Mouse (Mus musculus) left cerebral cortex, adult 8-10 months (tissue): ENCODE data around the gene Nfe2. TPM values are rescaled to one million over a fixed set of nuclear protein-coding genes. Genes with fewer than 3 reads are reported as not detected.
"Not testable (repeated sequence)": the region's sequence is repeated elsewhere in the genome, so short reads cannot be mapped to it uniquely, and the experiment has no call there.

ENCODE experiments used
- DNase-seq, 2 experiments: peaks; one replicate each; pipeline ENCODE4 v3.0.0; 2022; ENCODE audit warnings: low spot score in 2 of 2
- total RNA-seq, 4 experiments: library from RNA; stranded (reverse); gene quantifications; 2 replicates each; pipeline ENCODE4 v1.2.4; 2022

The Nfe2 gene
- total RNA-seq, 4 experiments from 2014 or later, result not detected

DNA sequence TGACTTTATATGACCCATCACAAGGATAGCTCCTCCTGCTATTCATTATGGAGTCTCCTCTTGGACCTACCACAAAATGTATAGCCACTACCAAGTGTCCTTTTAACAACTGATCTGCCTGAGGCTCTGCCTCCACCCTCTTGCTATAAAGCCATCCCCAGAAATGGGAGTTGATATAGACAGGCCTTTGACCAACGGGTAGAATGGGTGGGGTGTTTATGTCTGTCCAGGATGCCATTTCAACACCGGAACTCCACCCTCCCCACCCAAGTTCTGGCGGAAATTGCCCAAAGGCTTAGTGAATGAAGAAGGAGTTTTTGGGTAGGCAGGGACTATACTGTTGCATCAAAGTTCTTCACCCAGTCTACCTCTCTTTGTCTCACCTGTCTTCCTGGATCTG lies 5.5 kb downstream of the Nfe2 start:
- no peak for DNase-seq

DNA sequence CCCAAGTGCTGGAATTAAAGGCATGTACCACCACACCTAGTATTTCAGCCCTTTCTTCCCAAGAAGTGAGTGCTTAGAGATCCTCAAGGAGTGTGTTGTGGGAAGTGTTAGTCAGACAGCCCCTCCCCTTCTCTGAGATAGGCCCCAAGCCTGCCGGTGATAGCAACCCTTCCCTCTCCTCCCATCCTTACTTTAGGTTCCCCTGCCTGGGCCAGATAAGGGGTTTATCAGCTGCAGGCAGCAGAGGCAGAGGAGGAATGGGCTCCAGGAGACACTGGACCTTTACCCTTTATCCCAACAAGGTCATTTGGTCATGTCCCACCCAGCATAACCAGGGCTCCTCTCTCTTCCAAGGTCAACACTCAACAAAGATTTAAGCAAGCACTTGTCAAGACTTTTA lies 6.6 kb downstream of the Nfe2 start:
- DNase-seq, result no peak

DNA sequence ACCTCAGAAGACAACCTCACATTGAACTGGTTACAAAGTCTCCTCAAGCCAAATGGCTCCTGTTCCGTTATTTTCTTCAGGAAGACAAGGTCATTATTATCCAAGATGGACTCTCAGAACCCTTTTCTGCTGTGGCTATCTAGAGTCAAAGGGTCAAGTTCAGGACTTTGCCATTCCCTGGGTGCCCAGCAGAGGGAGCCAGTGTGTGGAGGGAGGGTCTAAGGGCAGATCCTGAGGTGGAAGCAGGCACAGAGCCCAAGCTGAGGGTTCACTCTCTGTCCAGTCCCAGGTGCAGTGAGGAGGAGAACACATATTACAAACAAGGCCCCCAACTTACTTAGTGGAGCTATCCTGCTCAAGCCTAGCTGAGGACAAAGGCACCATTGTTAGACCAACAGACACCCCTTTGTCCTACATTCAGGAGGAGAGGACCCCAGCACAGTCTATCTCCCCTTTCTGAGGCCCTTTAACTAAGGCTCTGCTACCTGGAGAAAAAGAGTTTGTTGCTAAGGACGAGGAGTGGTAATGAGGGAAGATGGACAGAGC lies 7.9 kb downstream of the Nfe2 start:
- peak in 1 of 2 experiments; percentile 40 for DNase-seq

DNA sequence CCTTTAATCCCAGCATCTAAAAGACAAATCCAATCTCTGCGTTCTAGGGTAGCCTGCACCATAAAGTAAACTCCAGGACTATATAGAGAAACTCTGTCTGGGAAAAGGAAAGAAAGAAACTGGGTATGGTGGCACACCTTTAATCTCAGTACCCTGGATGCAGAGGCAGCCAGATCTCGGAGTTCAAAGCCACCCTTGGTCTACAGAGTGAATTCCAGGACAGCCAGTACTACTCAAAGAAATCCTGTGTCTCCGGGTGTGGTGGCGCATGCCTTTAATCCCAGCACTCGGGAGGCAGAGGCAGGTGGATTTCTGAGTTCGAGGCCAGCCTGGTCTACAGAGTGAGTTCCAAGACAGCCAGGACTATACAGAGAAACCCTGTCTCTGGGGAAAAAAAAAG lies 8.7 kb downstream of the Nfe2 start:
- not testable (repeated sequence) for DNase-seq

DNA sequence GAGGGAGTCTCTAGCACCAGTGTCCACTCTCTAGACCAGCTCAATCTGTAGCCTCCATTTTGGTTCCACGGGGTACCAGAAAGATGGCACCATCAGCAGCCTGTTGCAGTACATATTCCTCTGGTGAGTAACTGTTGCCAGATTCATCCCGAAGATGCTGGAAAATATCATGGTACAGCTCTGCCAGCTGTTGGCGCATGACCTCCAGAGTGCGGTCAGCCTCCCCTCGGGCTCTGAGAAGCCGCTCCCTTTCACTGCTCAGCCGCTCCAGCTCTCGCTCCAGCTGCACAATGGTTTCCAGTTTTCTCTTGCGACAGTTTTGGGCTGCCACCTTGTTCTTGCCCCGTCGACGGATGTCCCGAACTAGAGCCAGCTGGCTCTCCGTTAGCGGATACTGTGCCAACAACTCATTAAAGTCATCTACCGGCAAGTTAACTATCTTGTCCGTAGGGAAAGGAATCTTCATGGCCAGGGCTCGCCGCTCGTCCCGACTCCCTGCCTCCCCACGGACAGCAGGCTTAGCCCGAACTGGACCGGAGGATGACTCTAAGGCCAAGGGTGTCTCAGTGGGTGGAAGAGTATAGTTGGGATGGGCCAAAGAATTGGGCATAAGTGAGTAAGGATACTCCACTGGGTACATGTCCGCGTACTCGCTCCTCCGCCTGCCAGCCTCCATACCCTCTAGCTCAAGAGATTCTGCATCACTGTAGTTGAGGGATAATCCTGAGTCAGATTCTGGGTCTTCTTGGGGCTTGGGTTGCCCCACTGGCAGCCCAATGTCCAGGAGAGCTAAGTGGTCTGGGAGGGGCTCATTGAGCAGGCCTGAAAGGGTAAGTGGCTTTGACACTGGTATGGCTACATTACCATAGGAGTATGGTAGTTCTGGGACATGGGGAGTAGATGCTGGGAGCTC lies 9.5 kb downstream of the Nfe2 start:
- DNase-seq, result no peak

DNA sequence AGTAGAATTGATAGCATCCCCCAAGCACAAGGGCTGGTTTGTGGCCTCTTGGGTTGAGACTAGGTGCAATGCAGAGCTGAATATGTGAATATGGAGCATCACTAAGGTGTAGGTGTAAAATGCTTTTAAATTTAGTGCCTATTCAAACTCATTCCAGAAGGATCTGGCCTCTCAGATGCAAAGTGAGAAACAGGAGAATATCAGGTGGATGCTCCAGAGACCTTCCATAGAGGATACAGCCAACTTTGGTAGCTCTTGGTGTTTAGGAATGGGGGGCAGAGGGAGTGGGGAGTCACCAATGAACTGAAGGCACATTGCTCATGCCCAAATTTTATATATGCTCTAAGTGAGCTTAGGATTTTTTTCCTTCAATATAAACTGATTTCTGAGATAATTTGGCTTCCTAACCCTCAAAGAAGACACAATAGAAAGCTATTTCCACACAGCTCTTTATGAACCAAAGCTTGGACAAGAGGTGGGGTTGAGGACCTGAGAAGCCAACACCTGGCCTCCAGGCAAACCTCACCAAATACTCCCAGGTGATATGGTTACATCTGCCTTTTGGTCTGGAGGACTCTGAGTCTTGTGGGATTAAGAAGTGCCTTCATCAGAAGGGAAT lies 10.3 kb downstream of the Nfe2 start:
- no peak for DNase-seq

DNA sequence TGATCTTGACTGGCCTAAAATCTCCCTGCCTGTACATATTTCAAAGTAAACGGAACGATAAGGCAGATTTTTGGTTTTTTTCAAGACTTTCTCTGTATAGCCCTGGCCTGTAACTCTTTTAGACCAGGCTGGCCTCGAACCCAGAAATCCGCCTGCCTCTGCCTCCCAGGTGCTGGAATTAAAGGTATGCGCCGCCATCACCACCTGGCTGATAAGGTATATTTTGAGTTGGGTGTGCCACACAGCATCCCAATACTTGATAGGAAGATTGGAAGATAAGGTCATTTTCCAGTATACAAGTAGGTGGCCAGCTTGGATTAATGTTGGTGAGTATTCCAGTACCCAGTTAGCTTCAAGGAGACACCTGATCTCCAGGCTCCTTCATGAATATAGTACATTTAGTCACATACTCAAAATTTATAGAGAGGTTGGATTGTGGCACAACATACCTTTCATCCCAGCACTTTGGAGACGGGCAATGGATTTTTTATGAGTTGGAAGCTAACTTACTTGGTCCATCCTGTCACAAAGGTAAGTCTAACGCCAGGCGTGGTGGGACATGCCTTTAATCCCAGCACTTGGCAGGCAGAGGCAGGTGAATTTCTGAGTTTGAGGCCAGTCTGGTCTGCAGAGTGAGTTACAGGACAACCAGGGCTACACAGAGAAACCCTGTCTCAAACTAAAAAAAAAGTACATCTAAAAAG lies 11.0 kb downstream of the Nfe2 start:
- DNase-seq, result no peak

DNA sequence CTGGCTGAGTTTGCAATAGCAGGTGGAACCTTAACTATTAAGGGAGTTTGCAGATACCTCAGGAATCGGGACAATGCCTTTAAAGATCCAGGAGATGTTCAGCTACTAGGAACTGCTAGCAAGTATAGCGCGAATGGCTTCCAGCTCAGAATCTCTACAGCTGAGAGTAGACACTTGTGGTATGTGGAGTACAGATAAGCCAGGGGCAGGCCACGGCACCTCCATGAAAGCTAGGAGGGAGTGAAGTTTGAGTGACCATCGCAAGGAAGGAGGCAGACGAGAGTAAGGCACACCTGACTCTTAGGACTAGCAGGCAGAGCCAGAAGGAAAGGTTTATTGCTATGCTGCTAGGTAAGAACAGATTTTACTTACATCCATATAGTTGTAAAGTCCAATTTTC lies 12.6 kb downstream of the Nfe2 start:
- DNase-seq, result no peak

DNA sequence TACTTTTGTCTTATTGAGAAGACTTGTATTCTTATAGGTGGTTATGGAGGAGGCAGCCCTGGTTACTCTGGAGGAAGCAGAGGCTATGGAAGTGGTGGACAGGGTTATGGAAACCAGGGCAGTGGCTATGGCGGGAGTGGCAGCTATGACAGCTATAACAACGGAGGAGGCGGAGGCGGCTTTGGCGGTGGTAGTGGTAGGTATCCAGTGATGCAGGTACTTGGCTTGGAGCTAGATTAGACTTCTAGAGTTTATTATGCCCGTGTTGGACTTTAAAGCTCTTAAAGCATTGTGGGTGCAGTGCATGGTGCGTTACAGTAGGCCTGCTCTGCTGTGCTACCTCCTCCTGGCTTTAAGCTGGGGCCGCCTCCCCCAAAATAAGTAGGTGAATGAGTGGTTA lies 15.3 kb downstream of the Nfe2 start:
- DNase-seq, result no peak

DNA sequence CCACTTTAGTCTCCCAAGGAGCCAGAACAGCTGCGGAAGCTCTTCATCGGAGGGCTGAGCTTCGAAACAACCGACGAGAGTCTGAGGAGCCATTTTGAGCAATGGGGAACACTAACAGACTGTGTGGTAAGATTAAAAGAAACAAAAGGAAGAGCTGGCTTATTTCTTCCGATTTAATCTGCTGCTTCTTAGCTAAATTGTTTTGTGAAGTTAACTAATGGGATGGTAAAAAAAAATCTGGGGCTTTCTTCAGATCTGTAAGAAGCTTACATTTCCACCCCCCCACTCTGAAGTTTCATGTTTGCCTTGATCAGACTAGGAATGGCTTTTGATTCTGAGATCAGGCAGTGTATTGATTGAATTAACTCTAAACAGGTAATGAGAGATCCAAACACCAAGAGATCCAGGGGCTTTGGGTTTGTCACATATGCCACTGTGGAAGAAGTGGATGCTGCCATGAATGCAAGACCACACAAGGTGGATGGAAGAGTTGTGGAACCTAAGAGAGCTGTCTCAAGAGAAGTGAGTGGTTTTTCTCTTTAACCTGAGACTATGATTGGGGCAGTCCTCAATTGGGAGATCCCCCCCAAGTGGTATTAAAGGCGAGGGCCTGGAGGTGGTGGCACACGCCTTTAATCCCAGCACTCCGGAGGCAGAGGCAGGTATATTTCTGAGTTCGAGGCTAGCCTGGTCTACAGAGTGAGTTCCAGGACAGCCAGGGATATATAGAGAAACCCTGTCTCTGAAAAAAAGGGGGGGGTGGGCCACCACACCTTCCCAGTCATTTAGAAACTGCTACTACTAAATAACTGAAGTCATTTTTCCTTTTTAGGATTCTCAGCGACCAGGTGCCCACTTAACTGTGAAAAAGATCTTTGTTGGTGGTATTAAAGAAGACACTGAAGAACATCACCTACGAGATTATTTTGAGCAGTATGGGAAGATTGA lies 16.9 kb downstream of the Nfe2 start:
- not testable (repeated sequence) for DNase-seq

DNA sequence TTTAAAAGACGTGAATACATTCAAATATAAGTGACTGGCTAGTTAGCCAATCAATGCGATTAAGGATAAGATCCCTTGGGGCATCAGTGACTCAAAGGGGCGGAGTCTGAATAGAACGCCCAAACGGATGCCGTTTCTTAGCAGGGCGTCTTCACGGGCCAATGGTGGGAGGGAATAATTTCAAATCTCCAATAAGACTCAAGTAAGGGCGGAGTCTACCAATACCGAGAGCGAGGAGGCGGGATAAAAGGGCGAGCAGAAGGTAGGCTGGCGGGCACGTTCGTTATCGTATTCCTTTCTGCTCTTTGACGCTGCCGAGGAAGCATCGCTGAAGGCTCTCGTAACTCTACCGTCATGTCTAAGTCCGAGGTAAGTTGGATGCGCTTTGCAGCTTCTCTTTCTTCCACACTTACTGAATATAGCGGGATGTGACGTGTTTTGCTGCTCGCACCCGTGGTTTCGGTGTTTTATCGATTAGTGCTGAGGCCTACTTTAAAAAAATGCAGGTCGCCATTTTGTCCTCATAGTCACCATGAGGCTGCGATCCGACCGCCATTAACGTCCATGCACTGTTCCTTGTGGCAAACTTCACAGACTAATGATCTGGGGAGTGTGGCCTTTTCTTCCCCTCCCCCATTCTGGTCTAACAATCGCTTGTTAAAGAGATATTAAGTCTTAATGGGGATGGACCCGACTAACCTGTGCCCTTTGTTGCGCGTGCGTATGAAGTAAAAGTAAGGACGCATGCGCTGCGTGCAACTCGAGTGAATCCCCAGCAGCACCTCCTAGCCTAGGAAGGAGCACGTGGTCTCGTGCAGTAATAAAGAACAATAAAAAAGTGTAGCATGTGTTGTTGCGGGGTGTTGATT lies 17.8 kb downstream of the Nfe2 start, which contains the start of gene Hnrnpa1:
Hnrnpa1 (plus strand) TSS at position 273 of the 869 bp plus-strand sequence.
- DNase-seq, result peak in 1 of 2 experiments; percentile 97

DNA sequence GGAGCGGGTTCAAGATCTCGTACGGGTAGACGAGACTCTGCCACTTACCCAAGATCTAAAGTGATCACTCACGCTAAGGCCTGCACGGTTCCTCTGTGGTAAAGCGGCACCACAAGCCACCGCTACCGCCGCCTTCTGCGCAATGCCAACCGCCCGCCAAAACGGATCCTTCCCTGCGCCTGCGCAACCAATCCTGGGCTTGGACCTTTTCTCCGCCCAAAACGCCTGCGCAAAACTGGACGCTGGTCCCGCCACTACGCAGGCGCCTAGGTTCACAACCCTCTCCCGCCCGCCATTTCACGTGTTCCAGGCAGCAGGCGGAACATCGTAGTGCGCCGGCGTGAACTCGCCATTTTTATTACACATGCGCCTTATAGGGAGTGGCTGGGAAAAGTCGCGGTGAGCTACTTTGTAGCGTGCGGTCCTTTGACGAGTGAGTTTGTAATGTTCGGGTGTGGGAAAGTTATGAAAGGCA lies 18.5 kb downstream of the Nfe2 start, which contains the start of gene Cbx5:
Cbx5 (minus strand) TSS at position 132 of the 475 bp plus-strand sequence.
- DNase-seq, result peak; percentile 97 to 98

DNA sequence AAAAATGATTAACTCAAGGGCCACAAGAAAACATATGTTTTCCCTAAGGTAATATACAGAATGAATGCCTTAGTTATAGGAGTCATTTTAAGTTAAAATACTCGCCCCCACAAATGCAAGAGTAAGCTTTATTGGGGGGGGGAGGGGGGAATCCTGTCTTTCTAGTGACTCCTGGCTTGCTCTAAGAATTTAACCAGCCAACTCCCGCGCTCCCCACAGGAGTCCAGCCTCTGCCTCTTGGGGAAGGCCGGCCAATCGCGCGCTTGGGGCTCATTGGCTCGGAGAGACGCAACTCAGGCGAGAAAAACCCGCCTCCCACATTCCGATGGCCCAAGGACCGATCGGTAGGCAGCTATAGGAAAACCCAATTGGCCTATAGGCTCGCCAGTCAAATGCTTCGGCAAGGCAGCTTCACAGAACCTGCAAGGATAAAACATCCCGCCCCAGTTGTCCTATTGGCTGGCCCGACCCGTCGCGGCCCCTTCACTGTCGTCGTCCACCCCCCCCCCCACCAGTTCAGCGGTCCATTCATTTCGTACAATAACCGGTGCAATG lies 19.0 kb downstream of the Nfe2 start:
- peak; percentile 73 to 98 for DNase-seq

DNA sequence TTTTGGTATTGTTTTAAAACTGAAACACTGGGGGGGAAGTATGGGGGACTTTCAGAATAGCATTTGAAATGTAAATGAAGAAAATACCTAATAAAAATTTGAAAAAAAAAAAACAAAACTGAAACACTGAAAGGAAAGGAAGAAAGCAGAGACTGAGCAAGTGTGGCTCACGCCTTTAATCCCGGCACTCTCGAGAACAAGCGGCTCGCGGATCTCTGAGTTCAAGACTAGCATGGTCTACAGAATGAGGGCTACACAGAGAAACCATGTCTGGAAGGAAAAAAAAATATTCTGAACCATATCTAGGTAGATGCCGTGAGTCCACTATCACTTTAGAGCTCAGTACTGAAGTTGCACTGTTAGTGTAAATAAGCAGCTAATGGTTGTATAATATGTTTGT lies 20.9 kb downstream of the Nfe2 start:
- DNase-seq, result no peak

DNA sequence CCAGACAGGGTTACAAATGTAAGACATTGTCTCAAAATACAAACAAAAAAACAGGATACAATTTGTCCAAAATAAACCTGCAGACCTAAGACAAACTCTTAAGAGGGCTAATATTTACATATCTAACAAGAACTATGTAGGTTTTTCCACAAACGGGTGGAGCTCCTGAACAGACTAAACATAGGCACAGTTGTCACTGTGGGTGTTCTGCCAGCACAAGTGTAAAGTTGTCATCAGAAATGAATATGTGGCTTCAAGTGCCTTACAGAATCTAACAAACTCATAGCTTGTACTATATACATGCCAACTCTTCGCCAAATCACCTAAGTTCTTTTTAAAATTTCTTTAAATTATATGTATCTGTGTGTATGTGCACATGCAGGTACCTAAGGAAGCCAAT lies 25.1 kb downstream of the Nfe2 start:
- no peak for DNase-seq

DNA sequence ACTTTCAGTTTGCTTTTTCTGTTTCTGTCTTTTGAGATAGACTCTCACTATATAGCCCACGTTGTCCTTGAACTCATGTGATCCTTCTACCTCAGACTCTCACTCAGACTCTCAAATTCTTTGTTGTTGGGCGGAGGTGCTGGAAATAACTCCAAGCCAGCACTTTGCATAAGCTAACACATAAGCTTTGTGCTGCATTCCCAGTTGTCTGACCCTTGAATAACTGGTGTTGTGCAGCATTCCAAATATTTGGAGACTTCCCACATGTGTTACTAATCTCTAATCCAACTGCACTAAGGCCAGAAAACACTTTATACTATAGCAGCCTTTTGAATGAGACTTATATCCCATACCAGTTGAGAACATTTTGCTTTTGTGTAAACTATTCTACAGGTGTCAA lies 29.3 kb downstream of the Nfe2 start:
- no peak for DNase-seq

DNA sequence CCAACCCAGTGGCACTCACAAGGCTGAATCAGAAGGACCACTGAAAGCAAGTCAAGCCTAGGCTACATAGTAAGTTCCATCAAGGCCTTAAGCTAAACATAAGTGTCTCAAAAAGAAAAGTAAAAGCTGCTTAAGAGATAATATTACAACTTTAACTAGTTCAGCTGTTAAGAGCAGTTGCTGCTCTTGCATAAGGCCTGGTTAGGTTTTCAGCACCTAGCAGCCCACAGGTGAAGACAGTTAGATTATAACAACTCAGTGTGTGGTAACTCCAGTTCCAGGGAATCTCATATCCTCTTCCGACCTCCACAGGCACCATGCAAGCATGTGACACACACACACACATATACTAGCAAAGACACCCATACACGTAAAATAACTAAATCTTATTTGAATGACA lies 30.6 kb downstream of the Nfe2 start:
- no peak for DNase-seq

DNA sequence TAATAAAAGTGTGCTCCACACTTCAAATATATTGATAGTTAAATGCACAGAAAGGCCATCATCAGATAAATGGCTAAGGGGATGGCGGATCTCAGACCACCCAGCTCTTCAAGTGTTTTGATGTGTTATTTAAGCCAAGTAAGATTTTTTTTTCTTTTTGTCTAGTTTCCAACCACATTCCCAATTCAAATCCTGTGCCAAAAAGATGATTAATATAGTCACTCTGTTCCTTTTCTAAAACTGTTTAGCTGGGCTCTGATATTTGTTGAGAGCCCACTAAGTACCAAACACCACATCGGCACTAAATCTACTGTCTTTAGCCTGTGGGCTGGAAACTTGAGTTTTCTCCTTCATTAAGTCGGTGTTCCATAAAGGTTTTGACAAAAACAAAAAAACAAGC lies 31.2 kb downstream of the Nfe2 start:
- DNase-seq, result no peak

DNA sequence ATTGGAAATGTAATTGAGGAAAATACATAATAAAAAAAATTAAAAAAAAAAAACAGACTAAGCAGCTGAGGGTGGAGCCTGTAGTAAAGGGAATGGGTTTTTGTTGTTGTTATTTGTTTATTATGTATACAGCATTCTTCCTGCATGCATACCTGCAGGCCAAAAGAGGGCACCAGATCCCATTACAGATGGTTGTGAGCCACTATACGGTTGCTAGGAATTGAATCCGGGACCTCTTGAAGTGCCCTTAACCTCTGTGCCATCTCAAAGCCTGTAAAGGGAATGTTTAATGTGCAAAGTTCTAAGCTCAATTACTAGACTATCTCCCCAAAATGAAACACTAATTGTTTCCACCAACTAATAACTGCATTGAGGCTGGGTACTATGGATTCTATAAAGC lies 34.0 kb downstream of the Nfe2 start:
- no peak for DNase-seq
